Mouse (Mus musculus): ENCODE results near the gene Mxd1.
A peak's percentile ranks its signal among the peaks of the same experiment; 100 is the strongest.

Gene Mxd1

DNA sequence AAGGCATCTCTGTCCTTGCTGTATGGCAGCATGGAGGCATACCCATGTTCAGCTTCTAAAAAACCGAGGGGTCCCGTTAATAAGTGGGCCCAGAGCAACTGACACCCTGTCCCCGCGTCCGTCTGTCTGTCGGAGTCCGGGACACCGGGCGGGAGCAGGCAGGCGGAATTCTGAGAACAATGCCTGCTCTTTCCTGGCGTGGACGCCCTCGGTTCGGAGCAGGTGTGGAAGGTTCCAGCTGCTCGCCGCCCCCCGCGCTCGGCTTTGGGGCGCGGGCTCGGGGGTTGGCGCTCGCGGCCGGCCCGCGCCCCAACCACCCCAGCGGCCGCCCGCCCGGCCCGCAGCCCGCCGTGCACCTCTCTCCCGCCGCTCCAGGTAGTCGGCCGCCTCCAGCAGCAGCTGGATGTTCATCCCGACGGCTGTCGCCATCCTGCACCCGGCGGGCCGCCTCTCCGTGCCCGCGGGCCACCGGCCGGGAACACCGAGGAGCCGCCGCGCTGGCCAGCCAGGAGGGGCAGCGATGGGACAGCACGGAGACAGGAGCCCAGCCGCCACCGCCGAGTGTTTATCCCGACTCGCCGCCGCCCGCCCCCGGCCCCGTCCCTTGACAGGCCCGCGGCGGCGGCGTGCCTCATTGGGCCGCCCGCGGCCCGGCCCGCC lies at the start of gene Mxd1:
TSS of gene Mxd1 (minus strand) at position 582 of the 660 bp plus-strand sequence.
- peak; percentile 26 for DNase-seq

DNA sequence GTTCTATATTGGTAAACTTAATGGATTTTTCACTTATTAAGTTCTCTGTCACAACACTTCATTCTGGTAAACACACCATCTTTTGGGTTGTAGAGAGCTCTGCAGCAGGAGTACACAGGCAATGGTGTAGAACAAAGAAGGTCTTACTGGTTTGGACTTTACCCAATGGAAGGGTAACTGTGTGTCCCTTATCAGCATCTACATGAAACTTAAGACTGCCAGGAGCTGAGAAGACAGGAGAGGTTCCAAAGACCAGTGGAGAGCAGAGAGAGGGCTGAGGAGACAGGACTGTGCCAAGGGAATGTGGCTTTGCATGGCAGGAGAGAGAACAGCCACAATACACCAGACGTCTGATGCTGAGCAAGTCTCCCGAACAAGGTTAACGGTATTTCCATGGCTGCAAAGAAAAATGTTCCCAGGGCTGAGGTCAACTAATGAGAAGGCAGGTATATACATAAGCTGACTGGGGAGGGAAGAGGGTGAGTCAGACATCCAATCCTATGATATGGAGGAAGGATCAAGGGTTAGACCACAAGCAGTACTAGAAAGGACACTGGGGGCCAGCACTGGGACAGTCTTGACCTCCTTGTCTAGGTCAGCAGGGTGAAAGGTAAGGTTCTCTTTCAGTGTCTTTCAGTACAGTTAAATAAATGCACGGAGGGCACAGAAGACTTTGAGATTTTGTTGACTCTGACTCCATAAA lies 39.3 kb upstream of the Mxd1 start:
- DNase-seq: no peak

DNA sequence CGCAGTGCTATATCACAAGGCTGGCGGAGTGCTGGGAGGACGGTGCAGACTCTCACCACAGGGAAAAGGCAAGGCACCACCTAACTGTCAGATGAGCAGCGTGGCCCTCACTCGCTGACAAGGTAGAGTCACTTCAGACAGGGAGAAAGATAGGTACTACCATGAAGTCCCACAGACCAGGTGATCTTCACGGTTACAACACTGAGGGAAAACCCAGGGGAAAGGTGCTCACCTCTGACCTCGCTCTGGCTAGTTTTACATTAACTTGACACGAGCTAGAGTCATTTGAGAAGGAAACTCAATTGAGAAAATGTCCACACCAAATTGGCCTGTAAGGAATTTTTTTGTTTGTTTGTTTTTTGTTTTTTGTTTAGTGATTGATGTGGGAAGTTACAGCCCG lies 33.6 kb upstream of the Mxd1 start:
- no peak for DNase-seq

DNA sequence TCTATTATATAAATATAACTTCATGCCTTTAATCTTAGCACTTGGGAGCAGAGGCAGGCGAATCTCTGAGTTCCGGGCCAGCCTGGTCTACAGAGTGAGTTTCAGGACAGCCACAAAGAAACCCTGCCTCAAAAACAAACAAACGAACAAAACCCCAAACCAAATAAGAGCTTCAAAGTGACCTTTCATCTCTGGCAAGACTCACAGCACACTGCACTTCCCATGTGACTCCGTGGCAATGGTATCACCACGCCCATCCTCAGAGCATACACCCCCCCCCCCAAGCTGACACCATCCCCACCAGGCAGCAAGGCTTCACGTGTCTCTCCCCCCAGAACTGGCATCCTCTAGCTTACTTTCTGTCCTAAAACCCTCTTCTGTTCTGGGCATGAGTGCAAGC lies 28.9 kb upstream of the Mxd1 start:
- DNase-seq: no peak

DNA sequence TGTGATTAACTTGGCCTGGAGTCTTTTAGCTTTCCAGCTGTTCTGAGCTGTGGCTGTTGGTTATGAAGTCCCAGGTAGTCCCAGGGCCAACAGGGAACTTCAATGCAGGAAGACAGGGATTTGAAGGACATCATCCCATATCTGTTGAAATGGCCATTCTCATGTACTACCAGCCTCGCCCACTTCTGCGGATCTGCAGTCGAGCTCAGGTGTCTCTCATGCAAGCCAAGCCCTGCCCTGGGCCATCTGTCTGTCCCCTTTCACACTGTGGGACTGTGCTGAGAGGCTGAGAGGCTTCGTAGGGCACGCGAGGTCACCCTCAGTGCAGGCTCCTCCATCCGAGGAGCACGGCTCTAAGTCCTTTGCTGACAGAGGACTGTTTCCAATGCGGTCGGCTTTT lies 27.3 kb upstream of the Mxd1 start:
- no peak for DNase-seq

DNA sequence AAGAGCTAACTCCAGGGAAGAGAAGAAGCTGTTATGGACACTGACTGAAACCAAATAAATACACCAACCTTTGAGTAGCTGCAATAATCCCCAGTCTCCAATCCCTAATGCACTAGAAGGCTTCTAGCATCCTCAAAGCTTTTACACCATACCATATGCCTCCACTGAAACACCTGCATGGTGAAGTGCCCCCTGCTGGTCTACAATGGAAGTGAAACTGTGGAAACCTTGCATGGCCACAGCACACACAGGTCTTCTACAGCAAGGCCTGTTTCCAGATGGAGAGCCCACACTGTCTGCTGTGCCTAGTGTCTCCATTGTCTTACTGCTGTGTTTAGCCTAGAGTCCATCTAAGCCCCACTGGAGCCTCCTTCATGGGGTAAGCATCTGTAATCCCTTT lies 25.5 kb upstream of the Mxd1 start:
- DNase-seq: peak; percentile 67

DNA sequence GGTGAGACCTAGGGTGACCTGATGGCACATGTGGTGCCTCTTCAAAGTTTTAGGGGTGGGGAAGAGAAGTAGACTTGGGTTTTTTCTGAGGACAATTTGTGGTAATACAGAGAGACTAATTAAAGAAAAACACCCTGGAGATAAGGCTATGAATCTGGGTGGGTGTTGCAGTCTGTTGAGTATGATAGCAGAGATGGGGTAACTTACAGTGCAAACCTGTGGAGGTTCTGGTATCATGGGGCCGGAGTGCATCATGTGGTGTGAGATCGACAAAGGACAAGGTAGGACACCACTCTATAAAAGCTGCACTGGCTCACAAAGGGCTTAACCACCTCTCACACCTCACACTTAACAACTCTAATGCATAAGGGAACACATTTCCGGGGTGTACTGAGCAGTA lies 20.7 kb upstream of the Mxd1 start:
- DNase-seq: no peak

DNA sequence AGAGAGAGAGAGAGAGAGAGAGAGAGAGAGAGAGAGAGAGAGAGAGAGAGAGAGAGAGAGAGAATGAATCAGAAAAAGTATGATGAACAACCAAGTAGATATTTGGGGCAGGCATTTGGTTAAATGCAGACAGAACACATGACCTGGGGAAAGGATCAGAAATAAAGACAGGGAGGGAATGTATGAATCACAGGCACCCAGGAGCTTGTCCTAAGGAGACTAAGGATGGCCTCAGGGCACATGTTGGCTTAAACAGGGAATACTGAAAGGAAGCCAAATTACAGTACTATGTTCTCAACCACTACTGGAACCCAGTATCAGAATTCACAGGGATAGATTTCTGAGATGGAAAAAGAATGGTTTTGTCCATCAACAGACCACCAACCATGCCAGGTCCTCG lies 18.0 kb upstream of the Mxd1 start:
- DNase-seq: no peak

DNA sequence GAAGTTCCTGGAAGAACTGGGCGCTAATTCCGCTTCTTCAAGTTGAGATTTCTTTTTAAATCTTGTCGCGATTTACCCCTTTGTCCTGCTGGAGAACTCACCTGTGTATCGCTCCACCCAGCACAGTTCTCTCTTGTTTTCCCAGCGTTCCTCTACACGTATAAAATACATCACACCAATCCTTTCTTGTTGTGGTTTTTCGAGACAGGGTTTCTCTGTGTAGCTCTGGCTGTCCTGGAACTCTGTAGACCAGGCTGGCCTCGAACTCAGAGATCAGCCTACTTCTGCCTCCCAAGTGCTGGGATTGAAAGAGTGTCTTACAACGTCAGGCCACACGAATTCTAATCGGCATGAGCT lies 15.7 kb upstream of the Mxd1 start:
- DNase-seq: no peak

DNA sequence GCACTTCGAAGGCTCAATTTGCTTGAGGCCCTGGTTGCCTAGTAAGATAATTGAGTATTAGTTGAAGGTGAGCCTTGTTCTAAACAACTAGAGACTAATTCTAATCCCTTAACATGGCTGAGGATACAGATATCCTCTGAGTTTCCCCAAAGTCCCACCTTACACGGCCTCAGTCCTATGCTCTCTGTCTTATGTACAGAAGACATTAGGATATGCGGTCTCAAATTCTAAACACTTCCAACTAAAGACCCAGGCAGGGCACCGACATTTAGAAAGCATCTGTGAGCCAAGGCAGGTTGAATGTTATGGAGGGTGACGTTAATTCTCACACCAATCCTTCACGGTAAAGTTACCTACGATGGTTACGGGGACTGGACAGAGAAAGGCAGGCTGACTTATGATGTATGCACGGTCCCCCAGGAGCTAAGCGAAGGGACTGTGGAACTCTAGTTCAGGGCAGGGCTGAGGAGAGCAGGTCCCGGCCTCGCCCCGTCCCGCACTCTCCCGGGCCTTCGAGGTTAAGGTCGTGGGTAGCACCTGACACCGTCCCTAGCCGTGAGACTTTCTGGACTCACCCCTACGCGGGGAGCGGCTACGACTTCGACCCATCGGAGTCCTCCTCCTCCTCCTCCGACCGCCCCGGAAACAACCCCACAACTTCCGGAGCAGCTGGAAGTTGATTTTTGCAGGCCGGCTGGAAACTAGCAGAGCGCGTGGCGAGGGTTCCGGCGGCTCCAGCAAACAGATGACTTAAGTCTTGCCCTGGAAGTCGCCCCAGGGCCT lies 15.1 kb upstream of the Mxd1 start, which contains the start of gene Snrnp27:
TSS of gene Snrnp27 (minus strand) at position 651 of the 783 bp plus-strand sequence.
- DNase-seq: peak; percentile 93

DNA sequence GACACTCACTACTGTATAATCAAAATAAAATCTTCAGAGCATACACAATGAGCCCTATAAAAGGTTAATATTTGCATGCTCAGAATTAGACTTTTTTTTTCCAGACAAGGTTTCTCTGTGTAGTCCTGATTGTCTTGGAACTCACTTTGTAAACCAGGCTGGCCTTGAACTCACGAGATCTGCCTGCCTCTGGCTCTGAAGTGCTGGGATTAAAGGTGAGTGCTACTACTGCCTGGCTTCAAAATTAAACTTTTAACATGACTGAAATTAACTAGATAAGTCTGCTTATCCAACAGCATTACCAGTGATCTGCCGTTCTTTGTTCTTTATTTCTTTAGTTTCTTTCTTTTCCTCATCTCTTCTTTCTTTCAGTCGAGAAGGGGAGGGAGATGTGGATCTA lies 12.3 kb upstream of the Mxd1 start:
- no peak for DNase-seq

DNA sequence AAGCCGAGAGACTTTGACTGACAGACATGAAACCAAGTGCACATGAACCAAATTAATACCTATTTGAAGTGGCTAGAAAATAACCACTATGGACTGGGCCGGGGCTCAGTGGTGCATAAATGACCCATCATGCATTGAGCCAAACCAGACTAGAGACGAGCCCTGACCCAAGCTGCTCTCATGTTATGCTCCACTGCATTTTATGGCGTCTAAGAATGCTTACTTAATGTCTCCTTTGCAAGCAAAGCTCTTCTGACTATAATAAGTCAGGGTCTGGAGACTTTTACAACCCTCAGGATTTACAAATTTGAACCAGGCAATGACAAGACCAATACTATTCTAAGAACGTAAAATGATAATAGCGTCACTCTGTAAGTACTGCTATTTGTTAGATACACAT lies 9.4 kb upstream of the Mxd1 start:
- peak; percentile 85 for DNase-seq

DNA sequence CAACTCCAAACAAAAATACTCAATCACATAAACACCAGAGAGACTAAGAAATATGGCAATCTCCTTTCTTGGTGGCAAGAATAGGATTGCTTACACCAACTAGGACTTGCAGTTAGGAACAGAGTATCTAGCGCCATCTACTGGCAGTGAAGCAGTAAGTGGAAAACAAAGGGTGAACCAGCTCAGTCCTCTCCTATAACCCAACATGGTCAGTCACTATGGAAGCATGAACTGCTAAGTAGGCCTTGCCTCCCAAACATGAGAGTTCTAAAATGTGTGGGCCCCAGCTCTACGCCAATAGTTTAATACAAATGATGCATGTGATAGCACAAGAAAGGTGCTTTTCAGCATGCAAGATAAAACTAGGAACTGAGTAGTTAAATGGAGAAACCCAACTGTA lies 1.9 kb upstream of the Mxd1 start:
- DNase-seq: peak; percentile 84

DNA sequence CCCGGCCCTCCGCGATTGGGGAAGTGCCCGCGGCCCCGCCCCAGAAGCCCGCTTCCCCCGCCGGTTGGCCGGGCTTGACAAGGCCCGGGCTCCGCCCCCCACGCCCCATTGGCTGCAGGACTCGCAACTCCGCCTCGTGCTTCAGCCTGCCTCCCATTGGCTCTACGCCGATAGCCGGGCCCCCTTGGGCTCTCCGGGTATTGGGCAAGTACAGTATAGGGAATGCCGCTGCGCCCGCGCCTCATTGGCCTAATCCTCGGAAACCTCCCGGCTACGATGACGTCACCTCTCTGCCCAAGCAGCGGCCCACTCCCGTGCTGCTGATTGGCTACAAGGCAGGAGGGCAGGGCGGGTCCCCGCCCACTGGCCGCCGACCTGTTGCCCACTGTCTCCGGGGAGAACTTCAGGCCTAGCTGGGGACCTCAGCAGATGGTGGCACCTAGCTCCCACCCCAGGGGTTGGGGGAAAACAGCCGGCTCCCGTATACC lies 323 bp upstream of the Mxd1 start:
- DNase-seq: peak; percentile 100

DNA sequence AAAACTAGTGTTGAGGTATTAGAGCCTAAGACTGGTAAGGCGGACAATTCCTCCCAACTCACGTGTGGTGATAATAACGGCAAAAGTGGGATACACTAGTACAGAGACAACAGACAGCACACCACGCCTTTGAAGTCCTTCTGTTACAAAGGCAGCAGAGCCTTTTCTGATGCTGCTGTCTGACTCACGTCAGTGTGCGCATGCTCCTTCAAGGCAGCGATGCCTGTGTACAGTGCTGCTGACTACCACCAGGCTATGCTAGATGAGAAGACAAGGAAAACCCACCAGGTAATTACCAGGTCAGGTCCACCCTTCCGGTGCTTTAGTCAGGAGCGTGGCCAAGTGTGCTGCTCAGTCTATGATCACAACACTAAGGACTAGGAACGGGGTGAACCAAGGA lies 1.9 kb downstream of the Mxd1 start:
- no peak for DNase-seq

DNA sequence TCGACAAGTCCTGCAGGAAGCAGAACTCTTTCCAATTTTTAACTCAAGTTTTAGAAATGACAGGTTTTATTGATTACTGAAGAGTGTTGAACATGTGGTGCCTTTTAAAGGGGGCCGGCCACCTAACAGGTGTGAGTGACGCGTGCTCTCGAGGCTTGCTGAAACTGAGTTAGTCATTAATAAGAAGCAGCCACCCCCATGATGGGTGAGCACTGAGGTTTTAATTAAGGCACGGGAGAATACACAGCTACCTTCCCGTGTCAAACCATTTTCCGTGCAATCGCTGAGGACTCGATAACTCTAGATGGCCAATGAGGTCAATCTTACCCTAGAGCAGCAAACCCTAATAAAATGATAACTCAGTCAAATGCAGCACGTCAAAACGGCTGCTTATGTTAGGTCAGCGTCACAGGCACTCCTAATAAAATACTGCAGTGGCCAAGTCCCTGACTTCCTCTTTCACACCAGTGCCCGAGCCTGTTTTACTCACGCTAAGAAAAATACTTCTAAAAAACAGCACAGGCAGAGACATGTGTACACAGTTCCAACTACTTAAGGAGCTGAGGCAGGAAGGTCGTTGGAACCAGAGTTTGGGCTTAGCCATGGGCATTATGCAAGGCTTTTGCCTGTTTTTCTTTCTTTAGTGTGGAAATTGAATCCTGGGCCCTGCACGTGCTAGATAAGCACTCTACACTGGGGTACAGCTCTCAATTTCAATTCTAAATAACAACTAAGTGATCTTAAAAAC lies 3.2 kb downstream of the Mxd1 start:
- DNase-seq: peak; percentile 60

DNA sequence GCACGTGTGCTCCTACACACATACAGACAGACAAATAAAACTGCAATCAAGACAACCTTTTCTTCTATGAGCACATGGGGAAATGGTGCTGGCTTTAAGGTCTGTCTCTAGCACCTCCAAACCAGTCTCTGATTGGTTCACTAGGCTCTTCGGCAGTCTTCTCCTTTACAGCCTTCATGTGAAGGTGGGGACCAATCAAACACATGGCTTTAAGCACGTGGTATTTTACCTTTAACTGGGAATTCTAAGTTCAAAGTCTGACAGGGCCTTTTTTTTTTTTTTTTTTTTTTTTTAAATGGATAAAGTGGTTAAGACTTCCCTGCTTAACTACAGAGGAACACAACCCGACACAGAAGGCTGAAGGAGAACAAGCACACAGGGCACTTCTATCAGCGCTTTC lies 3.9 kb downstream of the Mxd1 start:
- peak; percentile 50 for DNase-seq

DNA sequence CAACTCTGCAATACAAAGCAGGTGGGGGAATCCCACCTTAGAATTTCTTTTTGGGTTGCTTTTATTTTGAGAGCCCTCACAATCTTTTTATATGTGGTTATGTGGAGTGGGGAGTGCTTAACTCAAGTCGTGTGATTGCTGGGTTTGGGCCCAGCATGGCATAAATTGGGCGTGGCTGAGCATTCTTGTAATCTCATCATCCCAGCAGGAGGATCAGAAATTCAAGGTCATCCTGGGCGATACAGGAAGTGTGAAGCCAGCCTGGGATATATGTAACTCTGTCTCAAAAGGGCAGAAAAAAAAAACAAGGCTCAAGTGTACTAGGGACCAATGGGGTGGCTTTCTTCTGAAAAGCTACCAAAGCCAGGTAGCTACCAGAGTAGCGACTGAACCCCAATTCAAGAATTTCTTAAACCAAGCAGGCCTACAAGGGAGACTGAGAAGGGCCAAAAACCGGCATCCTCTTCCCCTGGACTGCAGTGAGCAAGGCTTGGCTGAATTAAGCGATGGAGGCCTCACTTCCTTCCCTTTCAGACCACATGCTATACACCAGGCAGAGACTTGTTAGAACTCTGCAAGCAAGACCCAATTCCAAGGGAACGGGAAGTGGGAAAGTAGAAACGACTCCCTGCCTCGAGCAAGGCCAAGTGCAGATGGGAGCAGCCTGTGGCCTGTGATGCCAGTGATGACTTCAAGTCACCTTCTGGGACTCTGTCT lies 8.6 kb downstream of the Mxd1 start:
- no peak for DNase-seq

DNA sequence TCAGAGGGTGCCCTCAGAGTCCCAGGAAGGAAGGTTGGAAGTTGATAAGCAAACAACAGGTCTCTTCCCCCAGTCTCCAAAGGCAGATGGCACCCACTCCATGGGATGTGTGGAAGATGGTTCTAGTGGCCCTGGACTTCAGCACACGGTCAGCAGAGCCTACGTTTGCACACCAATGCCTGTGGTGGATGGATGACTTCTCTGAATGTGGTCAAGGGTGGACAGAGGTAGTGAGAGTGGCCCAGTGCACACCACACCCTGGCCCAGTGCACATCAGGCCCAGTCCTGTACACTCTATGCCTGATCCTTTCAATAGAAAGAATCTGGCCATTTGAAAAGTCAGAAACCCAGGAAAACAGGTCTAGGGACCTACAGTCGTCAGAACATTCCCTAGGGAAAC lies 10.5 kb downstream of the Mxd1 start:
- no peak for DNase-seq

DNA sequence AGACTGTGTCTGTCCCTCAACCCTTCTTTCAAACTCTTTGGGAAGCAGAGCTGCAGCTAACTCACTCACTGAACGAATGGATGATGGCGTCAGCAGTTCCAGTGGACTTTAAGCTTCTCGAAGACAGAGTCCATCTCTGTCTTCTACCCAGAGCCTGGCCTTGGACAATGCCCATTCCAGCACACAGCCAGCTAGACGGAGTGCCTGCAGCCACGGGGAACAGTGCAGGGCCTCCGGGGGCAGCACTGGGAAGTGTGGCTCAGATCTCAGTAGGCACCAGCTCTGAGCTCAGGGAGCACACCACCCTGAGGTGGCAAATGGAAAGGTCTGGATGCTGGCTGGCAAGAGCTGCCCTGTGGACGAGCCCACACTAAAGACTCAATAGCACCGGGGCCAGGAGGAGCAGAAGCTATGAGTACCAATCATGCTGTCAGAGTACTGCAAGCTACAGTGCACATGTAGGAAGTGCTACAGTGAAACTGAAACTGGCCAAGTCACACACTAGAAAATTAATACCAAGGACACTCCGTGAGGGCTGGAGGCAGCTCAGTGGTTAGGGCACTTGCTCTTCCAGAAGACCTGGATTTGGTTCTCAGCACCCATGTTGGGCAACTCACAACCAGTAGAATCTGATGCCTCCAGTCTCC lies 14.6 kb downstream of the Mxd1 start:
- peak; percentile 66 for DNase-seq

DNA sequence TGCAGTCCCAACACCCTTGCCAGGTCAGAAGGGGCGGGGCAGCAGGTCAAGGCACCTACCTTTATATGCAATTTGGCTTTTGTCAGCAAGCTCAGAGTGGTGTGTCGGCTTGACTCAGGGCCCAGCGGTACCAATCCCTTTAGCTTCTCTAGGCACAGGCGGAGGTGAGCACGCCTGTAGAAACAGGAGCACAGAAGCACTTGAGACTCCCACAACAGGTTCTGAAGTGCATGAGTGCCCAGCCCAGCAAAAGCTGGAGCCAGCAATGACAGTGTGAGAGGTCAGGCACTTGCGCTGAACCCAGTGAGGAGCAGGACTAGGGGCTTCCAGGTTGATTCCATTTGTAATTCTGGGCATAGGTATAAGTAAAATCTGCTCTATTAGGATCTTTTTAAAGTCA lies 15.9 kb downstream of the Mxd1 start:
- no peak for DNase-seq

DNA sequence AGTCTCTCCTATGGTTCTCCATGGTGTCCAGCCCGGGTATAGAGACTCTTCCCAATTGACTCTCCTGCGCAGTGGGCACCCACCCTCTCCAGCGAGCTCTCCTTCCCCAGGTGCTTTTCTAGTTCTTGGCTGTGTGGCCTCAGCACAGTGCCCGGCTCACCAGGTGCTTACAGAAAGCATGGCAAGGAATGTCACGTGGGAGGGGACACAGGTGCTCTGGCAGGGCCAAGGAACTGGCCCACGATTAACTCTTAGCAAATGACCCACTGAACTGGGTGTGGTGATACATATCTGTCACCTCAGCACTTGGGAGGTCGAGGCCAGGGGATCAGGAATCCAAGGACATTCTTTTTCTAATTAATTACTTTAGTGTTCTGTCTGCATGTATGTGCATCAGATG lies 22.8 kb downstream of the Mxd1 start:
- no peak for DNase-seq

All from kidney, adult 9 months (tissue).